Comparison of ENCODE assay signal across 8 mouse cellular contexts in the genomic region with DNA sequence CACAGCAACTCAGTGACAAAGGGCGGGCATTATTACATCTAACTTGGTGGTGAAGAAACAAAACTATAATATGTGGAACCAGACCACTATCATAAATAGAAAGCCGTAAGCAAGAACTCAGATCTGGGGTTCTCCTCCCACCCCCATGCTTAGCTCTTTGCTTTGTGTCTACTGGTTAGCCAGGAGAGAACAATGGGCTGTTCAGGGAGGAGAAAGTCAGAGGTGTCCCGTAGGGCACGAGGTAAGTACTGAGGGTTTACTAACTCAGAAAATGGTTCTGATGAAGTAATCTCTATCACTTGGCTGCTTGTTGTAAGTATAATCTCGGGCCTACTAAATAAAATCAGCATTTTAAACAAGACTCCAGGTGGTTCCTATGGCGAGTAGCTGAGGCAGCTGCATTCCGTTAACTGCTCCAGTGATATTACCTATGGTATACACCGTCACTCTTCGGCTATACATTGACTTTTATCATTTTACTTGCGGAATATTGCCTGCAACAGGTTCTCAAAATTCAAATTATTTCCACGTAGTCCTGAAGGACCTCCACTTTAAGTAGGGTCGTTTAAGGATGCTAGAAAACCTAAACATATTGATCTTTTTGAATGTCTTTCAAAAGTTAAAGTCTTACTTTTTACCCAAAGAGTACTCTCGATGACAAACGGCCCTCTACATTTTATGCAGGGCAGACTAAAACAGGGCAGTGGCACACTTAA. TPM values are rescaled to one million over a fixed set of nuclear protein-coding genes. Genes with fewer than 3 reads are reported as not detected.
DNase-seq lines count a peak whose midpoint lies in the region; ATAC-seq lines count a peak whose summit lies in the region.

No protein-coding gene starts in this region.

- peak overlapping the region; percentile 100 for H3K27ac ChIP-seq in embryonic facial prominence, embryonic 15.5 days (replicated peaks)
- peak overlapping the region; percentile 100 for H3K27ac ChIP-seq in limb, embryonic 15.5 days

- peak overlapping the region; percentile 58 for H3K9ac ChIP-seq in embryonic facial prominence, embryonic 15.5 days
- H3K9ac ChIP-seq in limb, embryonic 15.5 days, result 0 out of 2 replicates have a peak overlapping the region, but pooled peaks have one; percentile 54

- peak; percentile 23 for DNase-seq in A20 (ENCODE audit: low read depth, low spot score)
- no peak for DNase-seq in layer of hippocampus, adult 11-12 months (ENCODE audit: low spot score)
- DNase-seq in natural killer cell, adult 2 months (ENCODE audit: low spot score in 2 of 2), result no peak

- no peaks in the 10 kb centered on the region for H3K9me3 ChIP-seq in erythroblast, embryonic 14.5 days (ENCODE audit: control insufficient read depth, low read length)
- H3K9me3 ChIP-seq in embryonic facial prominence, embryonic 15.5 days (replicated peaks), result no peaks in the 10 kb centered on the region
- H3K9me3 ChIP-seq in limb, embryonic 15.5 days, result no peaks in the 10 kb centered on the region

- ATAC-seq in erythroblast, adult 5-6 weeks (replicated peaks; ENCODE audit: low FRiP score, poor library complexity, severe bottlenecking), result no peak
- no peak for ATAC-seq in embryonic facial prominence, embryonic 15.5 days (ENCODE audit: insufficient number of reproducible peaks, low FRiP score, low TSS enrichment, low read depth)
- ATAC-seq in limb, embryonic 15.5 days (ENCODE audit: insufficient number of reproducible peaks, low FRiP score, low TSS enrichment, low read depth), result no peak
- ATAC-seq in granulocyte monocyte progenitor cell, adult 5-6 weeks (replicated peaks; ENCODE audit: poor library complexity, severe bottlenecking), result no peak

- H3K27me3 ChIP-seq in erythroblast, embryonic 14.5 days (ENCODE audit: control insufficient read depth), result no peaks in the 10 kb centered on the region
- no peaks in the 10 kb centered on the region for H3K27me3 ChIP-seq in embryonic facial prominence, embryonic 15.5 days
- no peaks in the 10 kb centered on the region for H3K27me3 ChIP-seq in limb, embryonic 15.5 days

- peaks cover 45% of the 10 kb centered on the region for H3K36me3 ChIP-seq in erythroblast, embryonic 14.5 days (ENCODE audit: control insufficient read depth)
- no peaks in the 10 kb centered on the region for H3K36me3 ChIP-seq in embryonic facial prominence, embryonic 15.5 days
- no peaks in the 10 kb centered on the region for H3K36me3 ChIP-seq in limb, embryonic 15.5 days

- WGBS in embryonic facial prominence, embryonic 15.5 days, result 36% methylated on average over 14 of the region's 14 CpGs
- 40% methylated on average over 14 of the region's 14 CpGs for WGBS in limb, embryonic 15.5 days

- peak overlapping the region; percentile 54 for H3K4me2 ChIP-seq in embryonic facial prominence, embryonic 15.5 days (replicated peaks)
- H3K4me2 ChIP-seq in limb, embryonic 15.5 days, result peak overlapping the region; percentile 44

- H3K4me3 ChIP-seq in erythroblast, embryonic 14.5 days (replicated peaks), result peak overlapping the region; percentile 100
- H3K4me3 ChIP-seq in embryonic facial prominence, embryonic 15.5 days (replicated peaks), result peak overlapping the region; percentile 85
- peak overlapping the region; percentile 81 for H3K4me3 ChIP-seq in limb, embryonic 15.5 days

- H3K4me1 ChIP-seq in erythroblast, embryonic 14.5 days (ENCODE audit: control insufficient read depth), result peaks cover 21% of the 10 kb centered on the region
- H3K4me1 ChIP-seq in embryonic facial prominence, embryonic 15.5 days, result peaks cover 3% of the 10 kb centered on the region
- peaks cover 8% of the 10 kb centered on the region for H3K4me1 ChIP-seq in limb, embryonic 15.5 days

RNA-seq across cellular contexts. Expression of gene Ube2d3, which starts 0.9 kb away (rescaled TPM):
- 24.9 and 31.3 TPM in 2 replicates for polyA plus RNA-seq in erythroblast, embryonic 14.5 days (2012)
- total RNA-seq in erythroblast, adult 5-6 weeks (2015; ENCODE audit: low replicate concordance), result 298 and 352 TPM in 2 replicates
- 160 and 276 TPM in 2 replicates for total RNA-seq in erythroblast, adult 5-6 weeks (2017; ENCODE audit: low replicate concordance)
- 450 and 462 TPM in 2 replicates for polyA plus RNA-seq in embryonic facial prominence, embryonic 15.5 days (2015; fragmentation: Nextera tagmentation; extraction: Ambion mirVana)
- 467 and 488 TPM in 2 replicates for polyA plus RNA-seq in limb, embryonic 15.5 days (2015; fragmentation: Nextera tagmentation; extraction: Ambion mirVana)
- 413 and 488 TPM in 2 replicates for total RNA-seq in granulocyte monocyte progenitor cell, adult 5-6 weeks (2014; fragmentation: Nextera tagmentation)
- 457 and 710 TPM in 2 replicates for total RNA-seq in granulocyte monocyte progenitor cell, adult 5-6 weeks (2017)

RNA-seq across cellular contexts. Expression of gene Cisd2, which starts 13.3 kb away (rescaled TPM):
- 3.5 TPM in 2 replicates for polyA plus RNA-seq in erythroblast, embryonic 14.5 days (2012)
- 20.1 and 21.1 TPM in 2 replicates for total RNA-seq in erythroblast, adult 5-6 weeks (2015; ENCODE audit: low replicate concordance)
- total RNA-seq in erythroblast, adult 5-6 weeks (2017; ENCODE audit: low replicate concordance), result 9.6 and 13.4 TPM in 2 replicates
- polyA plus RNA-seq in embryonic facial prominence, embryonic 15.5 days (2015; fragmentation: Nextera tagmentation; extraction: Ambion mirVana), result 51.2 and 52.1 TPM in 2 replicates
- 49.4 and 51.0 TPM in 2 replicates for polyA plus RNA-seq in limb, embryonic 15.5 days (2015; fragmentation: Nextera tagmentation; extraction: Ambion mirVana)
- total RNA-seq in granulocyte monocyte progenitor cell, adult 5-6 weeks (2014; fragmentation: Nextera tagmentation), result 47.6 and 60.6 TPM in 2 replicates
- total RNA-seq in granulocyte monocyte progenitor cell, adult 5-6 weeks (2017), result 35.9 and 48.9 TPM in 2 replicates

RNA-seq across cellular contexts. Expression of gene Manba, which starts 48.4 kb away (rescaled TPM):
- polyA plus RNA-seq in erythroblast, embryonic 14.5 days (2012), result 0.03 TPM in 1 of 2 replicates, not detected in the other
- total RNA-seq in erythroblast, adult 5-6 weeks (2015; ENCODE audit: low replicate concordance), result 3.1 and 4.6 TPM in 2 replicates
- 7.2 and 8.9 TPM in 2 replicates for total RNA-seq in erythroblast, adult 5-6 weeks (2017; ENCODE audit: low replicate concordance)
- polyA plus RNA-seq in embryonic facial prominence, embryonic 15.5 days (2015; fragmentation: Nextera tagmentation; extraction: Ambion mirVana), result 6.8 and 7.2 TPM in 2 replicates
- 7.4 and 9.5 TPM in 2 replicates for polyA plus RNA-seq in limb, embryonic 15.5 days (2015; fragmentation: Nextera tagmentation; extraction: Ambion mirVana)
- 24.6 and 54.4 TPM in 2 replicates for total RNA-seq in granulocyte monocyte progenitor cell, adult 5-6 weeks (2014; fragmentation: Nextera tagmentation)
- 33.6 and 38.8 TPM in 2 replicates for total RNA-seq in granulocyte monocyte progenitor cell, adult 5-6 weeks (2017)

Comparison
In these comparisons a context has a peak if more than half of its experiments do, and no peak if none do; other contexts are left out.
1. RNA of gene Ube2d3, which starts 0.9 kb away (polyA plus RNA-seq): 467 to 488 TPM in limb, embryonic 15.5 days and 450 to 462 TPM in embryonic facial prominence, embryonic 15.5 days; 24.9 to 31.3 TPM in erythroblast, embryonic 14.5 days; every median in the first group is over 10 times any median in the second.
2. RNA of gene Cisd2, which starts 13.3 kb away (polyA plus RNA-seq): 51.2 to 52.1 TPM in embryonic facial prominence, embryonic 15.5 days and 49.4 to 51.0 TPM in limb, embryonic 15.5 days; 3.5 TPM in erythroblast, embryonic 14.5 days; every median in the first group is over 10 times any median in the second.
3. Peak in every context shown above with its lines, with median percentiles within 50 percentile points of each other: H3K4me3 ChIP-seq.